Mouse (Mus musculus) lung, adult 2 months (tissue): ENCODE results near the gene Gpr183.

Experiments used
- CTCF ChIP-seq: fragments of 200-500 bp; IDR thresholded peaks from 2 replicates; pipeline ENCODE4 v1.5.1; 2011; ENCODE audit warnings: mild to moderate bottlenecking, low read length, control low read depth; ENCODE audit not compliant: insufficient read depth
- POLR2A ChIP-seq: fragments of 200-500 bp; IDR thresholded peaks from 2 replicates; pipeline ENCODE4 v1.6.1; 2011; ENCODE audit warnings: low read depth, mild to moderate bottlenecking, control low read depth, low read length, borderline replicate concordance; ENCODE audit errors: extremely low read depth

- TF ChIP-seq POLR2A (no peak), CTCF (no peak)
These were observed 10.9 kb downstream of the Gpr183 start for GRCm38 (mm10) chr14:121954129-121954528.
